In the genomic region with DNA sequence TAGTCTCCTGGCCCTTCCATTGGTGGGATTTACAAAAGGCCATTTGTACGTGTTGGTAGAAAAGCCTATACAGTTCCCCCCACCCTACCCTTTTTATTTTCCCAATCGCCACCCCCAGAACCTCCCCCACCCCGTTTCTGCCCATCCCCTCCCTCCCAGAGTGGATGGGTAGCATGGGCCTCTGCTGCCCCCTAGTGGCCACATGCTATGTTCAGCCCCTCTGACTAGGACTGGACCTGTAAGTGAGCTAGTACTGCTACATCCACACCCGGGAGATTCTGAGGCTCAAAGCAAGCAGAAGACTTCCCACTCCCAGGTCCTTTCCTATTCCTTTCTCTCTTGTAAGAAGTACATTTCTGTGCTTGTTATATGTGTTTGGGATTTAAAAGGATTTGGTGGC, we compare ENCODE assay signal across 9 mouse cellular contexts. TPM values are rescaled to one million over a fixed set of nuclear protein-coding genes. Genes with fewer than 3 reads are reported as not detected.
A peak's percentile ranks its signal among the peaks of the same experiment; 100 is the strongest.
DNase-seq lines count a peak whose midpoint lies in the region; ATAC-seq and TF ChIP-seq lines count a peak whose summit lies in the region.
"Had no signal": no experiment of that assay in that cellular context is flagged by ENCODE, and none has a peak within 500 bp of the region (broad histone marks: within the 10 kb centered on the region; RNA-seq: fewer than 3 reads in every experiment).

No protein-coding gene starts in this region.

- H3K79me2 ChIP-seq in liver, adult 2 months (ENCODE audit: control insufficient read depth, insufficient read depth, low read length), result no peaks in the 10 kb centered on the region

- H3K9ac ChIP-seq in liver, embryonic 12.5 days, result no peak overlapping the region
- no peak overlapping the region for H3K9ac ChIP-seq in intestine, embryonic 16.5 days (ENCODE audit: low read depth, low read length)
- H3K9ac ChIP-seq in liver, adult 2 months (ENCODE audit: low read depth, low read length), result no peak overlapping the region
- H3K9ac ChIP-seq: embryonic facial prominence, embryonic 13.5 days had no signal

- no peak for TF ChIP-seq POLR2A in cerebellum, adult 2 months (IDR thresholded peaks at IDR 0.05; ENCODE audit: borderline replicate concordance, insufficient read depth, low read length)
- TF ChIP-seq POLR2A in liver, adult 2 months (IDR thresholded peaks at IDR 0.05; ENCODE audit: extremely low read depth, insufficient read depth, low read length), result no peak
- no peak for TF ChIP-seq POLR2A in olfactory bulb, adult 2 months (IDR thresholded peaks at IDR 0.05; ENCODE audit: insufficient read depth, low read depth, low read length)

- no peaks in the 10 kb centered on the region for H3K36me3 ChIP-seq in liver, embryonic 12.5 days
- no peaks in the 10 kb centered on the region for H3K36me3 ChIP-seq in intestine, embryonic 16.5 days (ENCODE audit: control insufficient read depth, insufficient read depth, low read length)
- no peaks in the 10 kb centered on the region for H3K36me3 ChIP-seq in liver, adult 2 months (ENCODE audit: control insufficient read depth, insufficient read depth, low read length)
- H3K36me3 ChIP-seq: embryonic facial prominence, embryonic 13.5 days had no signal

- no peaks in the 10 kb centered on the region for H3K9me3 ChIP-seq in liver, embryonic 12.5 days (replicated peaks)
- no peaks in the 10 kb centered on the region for H3K9me3 ChIP-seq in intestine, embryonic 16.5 days (ENCODE audit: control insufficient read depth, low read length)
- H3K9me3 ChIP-seq: embryonic facial prominence, embryonic 13.5 days had no signal

- no peak overlapping the region for H3K4me3 ChIP-seq in liver, embryonic 12.5 days
- no peak overlapping the region for H3K4me3 ChIP-seq in cerebellum, adult 2 months (replicated peaks; ENCODE audit: insufficient read depth, low read depth, low read length)
- no peak overlapping the region for H3K4me3 ChIP-seq in intestine, embryonic 16.5 days (ENCODE audit: low read length)
- H3K4me3 ChIP-seq in liver, adult 2 months (ENCODE audit: insufficient read depth, low read depth, low read length), result no peak overlapping the region
- H3K4me3 ChIP-seq in olfactory bulb, adult 2 months (ENCODE audit: insufficient read depth, low read depth, low read length), result no peak overlapping the region
- H3K4me3 ChIP-seq: embryonic facial prominence, embryonic 13.5 days had no signal

- no peak for ATAC-seq in liver, embryonic 12.5 days
- ATAC-seq in intestine, embryonic 16.5 days, result peak; percentile 36; the same call in 1 of the 2 replicates

- WGBS in liver, embryonic 12.5 days (ENCODE audit: insufficient replicate concordance), result 0% methylated on average over 4 of the region's 4 CpGs
- WGBS in cerebellum, adult 2 months, result 8% methylated on average over 4 of the region's 4 CpGs
- WGBS in intestine, embryonic 16.5 days, result 3% methylated on average over 4 of the region's 4 CpGs
- WGBS in liver, adult 2 months, result 1% methylated on average over 4 of the region's 4 CpGs
- whole genome bisulfite sequencing in olfactory bulb, adult 2 months, result under 1% methylated on average over 4 of the region's 4 CpGs

- peaks cover 92% of the 10 kb centered on the region for H3K27me3 ChIP-seq in liver, embryonic 12.5 days (replicated peaks)
- no peaks in the 10 kb centered on the region for H3K27me3 ChIP-seq in cerebellum, adult 2 months (ENCODE audit: control insufficient read depth, insufficient read depth, low read length)
- H3K27me3 ChIP-seq in intestine, embryonic 16.5 days (replicated peaks; ENCODE audit: control insufficient read depth, insufficient read depth, low read length), result peaks cover 75% of the 10 kb centered on the region
- peaks cover 17% of the 10 kb centered on the region for H3K27me3 ChIP-seq in liver, adult 2 months (ENCODE audit: control insufficient read depth, insufficient read depth, low read length)

- H3K4me1 ChIP-seq in liver, embryonic 12.5 days, result no peaks in the 10 kb centered on the region
- peaks cover 9% of the 10 kb centered on the region; the same call in 1 of the 2 replicates for H3K4me1 ChIP-seq in cerebellum, adult 2 months (ENCODE audit: control insufficient read depth, insufficient read depth, low read length)
- no peaks in the 10 kb centered on the region for H3K4me1 ChIP-seq in intestine, embryonic 16.5 days (ENCODE audit: control insufficient read depth, insufficient read depth, low read length)
- no peaks in the 10 kb centered on the region for H3K4me1 ChIP-seq in liver, adult 2 months (ENCODE audit: control insufficient read depth, insufficient read depth, low read length)
- peaks cover 44% of the 10 kb centered on the region for H3K4me1 ChIP-seq in olfactory bulb, adult 2 months (ENCODE audit: control insufficient read depth, insufficient read depth, low read length)

- TF ChIP-seq CTCF in cerebellum, adult 2 months (IDR thresholded peaks at IDR 0.05; ENCODE audit: borderline replicate concordance, insufficient read depth, low read depth, low read length), result peak; percentile 85
- TF ChIP-seq CTCF in liver, adult 2 months (IDR thresholded peaks at IDR 0.05; ENCODE audit: low read depth, low read length), result peak; percentile 96
- peak; percentile 47; the same call in 1 of the 2 replicates for TF ChIP-seq CTCF in olfactory bulb, adult 2 months (IDR thresholded peaks at IDR 0.05; ENCODE audit: insufficient read depth, low read depth, low read length)

- no peak overlapping the region for H3K4me2 ChIP-seq in liver, embryonic 12.5 days
- no peak overlapping the region for H3K4me2 ChIP-seq in intestine, embryonic 16.5 days (ENCODE audit: low read depth, low read length)
- H3K4me2 ChIP-seq: embryonic facial prominence, embryonic 13.5 days had no signal

- peak; percentile 74 for DNase-seq in liver
- DNase-seq in cerebellum, adult 2 months, result peak; percentile 75 to 85
- DNase-seq in forelimb bud, embryonic 11.5 days (ENCODE audit: low read depth, low spot score), result peak; percentile 71
- peak; percentile 30 for DNase-seq in liver, adult 2 months (ENCODE audit: extremely low read depth, low read depth, low spot score)
- peak; percentile 72 for DNase-seq in thymus, postnatal 14 days

- no peak overlapping the region for H3K27ac ChIP-seq in liver, embryonic 12.5 days
- H3K27ac ChIP-seq in cerebellum, adult 2 months (ENCODE audit: insufficient read depth, low read length), result no peak overlapping the region
- no peak overlapping the region for H3K27ac ChIP-seq in intestine, embryonic 16.5 days (ENCODE audit: low read length)
- H3K27ac ChIP-seq in liver, adult 2 months (replicated peaks; ENCODE audit: insufficient read depth, low read depth, low read length), result no peak overlapping the region
- no peak overlapping the region for H3K27ac ChIP-seq in olfactory bulb, adult 2 months (ENCODE audit: insufficient read depth, low read depth, low read length)
- H3K27ac ChIP-seq: embryonic facial prominence, embryonic 13.5 days had no signal

RNA-seq across cellular contexts. Expression of a gene that starts 32.6 kb away (rescaled TPM):
- polyA plus RNA-seq in liver, embryonic 12.5 days (2016; fragmentation: Nextera tagmentation; extraction: Ambion mirVana), result 7.4 TPM in 2 replicates
- 42.9 and 49.2 TPM in 2 replicates for polyA plus RNA-seq in cerebellum, adult 2 months (2012; rRNA removed)
- polyA plus RNA-seq in intestine, embryonic 16.5 days (2015; fragmentation: Nextera tagmentation; extraction: Ambion mirVana), result 112 and 114 TPM in 2 replicates
- total RNA-seq in liver, adult 2 months (2014; rRNA removed), result 18.9 and 19.5 TPM in 2 replicates
- polyA plus RNA-seq in liver, adult 2 months (2012; rRNA removed), result 10.9 and 24.3 TPM in 2 replicates
- not detected in 2 replicates for polyA plus RNA-seq in olfactory bulb, adult 2 months (2012; ENCODE audit: insufficient read depth, insufficient read length, low replicate concordance, missing spikeins)

RNA-seq across cellular contexts. Expression of a gene that starts 48.5 kb away (rescaled TPM):
- polyA plus RNA-seq in liver, embryonic 12.5 days (2016; fragmentation: Nextera tagmentation; extraction: Ambion mirVana), result not detected in 2 replicates
- 123 and 131 TPM in 2 replicates for polyA plus RNA-seq in cerebellum, adult 2 months (2012; rRNA removed)
- polyA plus RNA-seq in intestine, embryonic 16.5 days (2015; fragmentation: Nextera tagmentation; extraction: Ambion mirVana), result 2.6 and 3.1 TPM in 2 replicates
- not detected in 2 replicates for total RNA-seq in liver, adult 2 months (2014; rRNA removed)
- not detected in 2 replicates for polyA plus RNA-seq in liver, adult 2 months (2012; rRNA removed)
- not detected in 2 replicates for polyA plus RNA-seq in olfactory bulb, adult 2 months (2012; ENCODE audit: insufficient read depth, insufficient read length, low replicate concordance, missing spikeins)

Comparison
In these comparisons a context has a peak if more than half of its experiments do, and no peak if none do; other contexts are left out.
1. DNase-seq: peak in every context shown above with its lines; median percentile 80 in cerebellum, adult 2 months; 74 in liver; 72 in thymus, postnatal 14 days; 71 in forelimb bud, embryonic 11.5 days; 30 in liver, adult 2 months.